Mouse (Mus musculus): ENCODE results near the gene Slc31a2. TPM values are rescaled to one million over a fixed set of nuclear protein-coding genes. Genes with fewer than 3 reads are reported as not detected.
A peak's percentile ranks its signal among the peaks of the same experiment; 100 is the strongest.

The Slc31a2 gene
- total RNA-seq, 2 experiments from 2014 or later, result 19.9 to 22.6 TPM

- no peak for DNase-seq (ENCODE audit: low spot score)
- intact Hi-C loops (cut with DNase I), result no loop called here
Observed at GRCm38 (mm10) chr4:62277222-62277621, 14.9 kb downstream of the Slc31a2 start.

GRCm38 (mm10) chr4:62278081-62278480, 15.7 kb downstream of the Slc31a2 start:
- no peak for DNase-seq (ENCODE audit: low spot score)
- intact Hi-C loops (cut with DNase I), result no loop called here

GRCm38 (mm10) chr4:62281319-62281718, 19.0 kb downstream of the Slc31a2 start:
- DNase-seq (ENCODE audit: low spot score), result no peak
- intact Hi-C loops (cut with DNase I), result no loop called here

- no peak for DNase-seq (ENCODE audit: low spot score)
- intact Hi-C loops (cut with DNase I), result no loop called here
Observed at GRCm38 (mm10) chr4:62282969-62283368, 20.6 kb downstream of the Slc31a2 start.

- intact Hi-C loops (cut with DNase I), result loop anchor here (5.0 kb wide), 1 partner anchor 122 kb away; the partner anchor contains the start of genes Cdc26 and Prpf4
- DNase-seq (ENCODE audit: low spot score), result no peak
Observed at GRCm38 (mm10) chr4:62285576-62285975, 23.2 kb downstream of the Slc31a2 start.

GRCm38 (mm10) chr4:62286257-62286991, 24.1 kb downstream of the Slc31a2 start:
- intact Hi-C loops (cut with DNase I), result loop anchor here (5.0 kb wide), 1 partner anchor 121 kb away; the partner anchor contains the start of genes Cdc26 and Prpf4
- peak; percentile 66 for DNase-seq (ENCODE audit: low spot score)

- intact Hi-C loops (cut with DNase I), result loop anchor here (5.0 kb wide), 1 partner anchor 120 kb away; the partner anchor contains the start of genes Cdc26 and Prpf4
- DNase-seq (ENCODE audit: low spot score), result no peak
Observed at GRCm38 (mm10) chr4:62286992-62287900, 24.9 kb downstream of the Slc31a2 start.

- intact Hi-C loops (cut with DNase I), result loop anchor here (5.0 kb wide), 1 partner anchor 118 kb away; the partner anchor contains the start of genes Cdc26 and Prpf4
- no peak for DNase-seq (ENCODE audit: low spot score)
Observed at GRCm38 (mm10) chr4:62289226-62289625, 26.9 kb downstream of the Slc31a2 start.

- no peak for DNase-seq (ENCODE audit: low spot score)
- intact Hi-C loops (cut with DNase I), result no loop called here
Observed at GRCm38 (mm10) chr4:62290816-62291505, 28.6 kb downstream of the Slc31a2 start.

- no peak for DNase-seq (ENCODE audit: low spot score)
- intact Hi-C loops (cut with DNase I), result no loop called here
Observed at GRCm38 (mm10) chr4:62292461-62293180, 30.3 kb downstream of the Slc31a2 start.

- intact Hi-C loops (cut with DNase I), result no loop called here
- no peak for DNase-seq (ENCODE audit: low spot score)
Observed at GRCm38 (mm10) chr4:62293219-62293861, 31.0 kb downstream of the Slc31a2 start.

- intact Hi-C loops (cut with DNase I), result no loop called here
Observed at GRCm38 (mm10) chr4:62294741-62295140, 32.4 kb downstream of the Slc31a2 start.

GRCm38 (mm10) chr4:62297280-62298130, 35.1 kb downstream of the Slc31a2 start:
- no peak for DNase-seq (ENCODE audit: low spot score)
- intact Hi-C loops (cut with DNase I), result no loop called here

More at GRCm38 (mm10) chr4:62294741-62295140, 32.4 kb downstream of the Slc31a2 start:
- no peak for DNase-seq (ENCODE audit: low spot score)

GRCm38 (mm10) chr4:62300001-62300400, 37.6 kb downstream of the Slc31a2 start:
- no peak for DNase-seq (ENCODE audit: low spot score)
- intact Hi-C loops (cut with DNase I), result no loop called here

GRCm38 (mm10) chr4:62302795-62303194, 40.4 kb downstream of the Slc31a2 start:
- intact Hi-C loops (cut with DNase I), result no loop called here
- no peak for DNase-seq (ENCODE audit: low spot score)

GRCm38 (mm10) chr4:62303288-62303687, 40.9 kb downstream of the Slc31a2 start:
- no peak for DNase-seq (ENCODE audit: low spot score)
- intact Hi-C loops (cut with DNase I), result no loop called here

GRCm38 (mm10) chr4:62306301-62306700, 43.9 kb downstream of the Slc31a2 start:
- no peak for DNase-seq (ENCODE audit: low spot score)
- intact Hi-C loops (cut with DNase I), result no loop called here

- no peak for DNase-seq (ENCODE audit: low spot score)
- intact Hi-C loops (cut with DNase I), result no loop called here
Observed at GRCm38 (mm10) chr4:62306840-62307239, 44.5 kb downstream of the Slc31a2 start.

All from heart, postnatal 25 days (tissue).